Mouse (Mus musculus) layer of hippocampus, adult 2 months (tissue): ENCODE measurements at regions not wholly inside any gene's neighbourhood (a gene's known extent, or its start where the extent isn't known, plus 50 kb on each side); places are given as distances from the start of the nearest gene placed in this dataset.

ENCODE experiments used
- DNase-seq, 2 experiments: peaks; one replicate each; pipeline ENCODE4 v3.0.0; 2022; ENCODE audit warnings: low spot score in 2 of 2
- H3K27ac ChIP-seq: fragments of 200-600 bp; 2 replicates; pipeline ENCODE4 v1.8.1; 2022
- H3K4me3 ChIP-seq: fragments of 200-600 bp; 2 replicates; pipeline ENCODE4 v1.8.1; 2022; ENCODE audit warnings: mild to moderate bottlenecking
- CTCF ChIP-seq: fragments of 200-600 bp; conservative IDR thresholded peaks from 2 replicates; pipeline ENCODE4 v1.8.1; 2022; ENCODE audit warnings: antibody characterized with exemption, mild to moderate bottlenecking, moderate library complexity

DNA sequence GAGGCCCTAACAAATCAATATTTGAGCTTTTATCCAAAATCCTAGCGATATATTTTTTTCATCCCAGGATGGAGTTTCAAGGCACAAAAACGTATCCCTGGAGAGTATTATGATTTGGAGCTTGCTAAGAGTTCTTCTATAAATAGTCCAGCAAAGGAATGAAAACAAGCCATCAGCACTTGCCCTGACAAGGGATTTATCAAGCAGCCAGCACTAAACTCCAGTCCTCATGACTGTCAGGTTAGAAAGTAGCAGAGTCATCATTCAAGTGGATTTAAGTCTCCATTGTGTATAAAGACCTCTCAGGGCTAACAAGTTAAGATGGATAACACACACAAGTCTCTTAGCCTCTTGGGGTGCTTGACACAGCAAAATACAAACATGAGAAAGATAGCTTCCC is 148.6 kb upstream of the Ust start:
- H3K4me3 ChIP-seq, result no peak overlapping the region
- DNase-seq, result no peak
- H3K27ac ChIP-seq, result no peak overlapping the region
- no peak for TF ChIP-seq CTCF

DNA sequence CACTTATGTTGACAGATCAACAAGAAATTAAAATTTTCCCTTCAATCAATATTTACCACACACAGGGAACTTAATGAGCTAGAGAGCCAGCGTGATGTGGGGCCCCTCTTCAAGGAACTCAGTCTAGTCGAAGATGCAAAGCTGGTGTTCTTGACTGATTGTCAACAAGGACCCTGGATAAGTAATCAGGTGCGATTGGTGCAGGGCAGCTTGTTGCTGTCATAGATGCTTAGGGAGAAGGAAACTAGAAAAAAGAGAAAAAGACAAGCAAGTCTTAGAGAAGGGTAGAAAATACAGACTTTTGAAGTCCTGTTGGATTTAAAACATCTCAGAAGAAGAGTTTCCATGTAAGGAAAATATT is 140.3 kb upstream of the Ust start:
- no peak for DNase-seq
- H3K27ac ChIP-seq, result no peak overlapping the region
- no peak for TF ChIP-seq CTCF
- H3K4me3 ChIP-seq, result no peak overlapping the region

DNA sequence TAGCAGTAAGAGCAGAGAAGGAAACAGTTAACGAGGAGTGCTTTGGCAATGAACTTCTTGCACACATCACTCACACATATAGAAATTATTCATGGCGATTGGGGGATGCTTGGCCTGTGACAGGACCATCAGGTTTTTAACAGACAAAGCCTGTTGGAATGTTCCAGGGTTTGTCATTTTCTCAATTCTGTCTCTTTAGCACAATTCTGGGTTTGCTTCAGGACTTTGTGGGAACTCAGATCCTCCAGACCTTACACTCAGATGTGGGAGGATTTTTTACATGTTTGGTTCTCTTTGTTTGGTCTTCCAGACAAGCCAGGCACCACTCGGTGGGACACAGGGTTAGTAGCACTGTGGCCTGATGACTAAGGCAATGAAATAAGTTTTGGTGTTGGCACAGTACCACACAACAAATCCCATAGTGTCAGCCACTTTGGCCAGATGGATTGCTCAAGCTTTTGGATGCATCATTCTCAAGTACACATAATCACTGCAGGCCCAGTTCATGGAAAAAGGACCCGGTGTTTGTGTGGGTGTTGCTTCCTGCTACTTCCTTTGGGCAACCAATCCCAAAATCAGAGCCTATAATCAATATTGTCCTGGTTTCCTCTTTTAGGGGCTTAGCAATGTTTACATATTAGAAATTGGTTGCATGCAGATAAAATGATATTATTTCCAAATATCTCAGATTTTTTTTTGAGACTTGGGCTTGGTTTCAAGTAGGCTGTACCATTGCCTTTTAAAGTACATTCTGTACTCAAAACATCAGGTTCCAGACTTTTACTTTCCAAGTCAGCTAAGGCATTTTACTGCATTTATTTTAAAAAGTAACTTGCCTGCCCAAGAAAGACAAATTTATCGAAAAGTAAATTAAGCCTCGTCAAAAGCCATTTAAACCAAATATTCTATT is 139.7 kb upstream of the Ust start:
- Histone ChIP-seq H3K27ac (no peak overlapping the region), H3K4me3 (no peak overlapping the region)
- TF ChIP-seq CTCF, result no peak
- no peak for DNase-seq

DNA sequence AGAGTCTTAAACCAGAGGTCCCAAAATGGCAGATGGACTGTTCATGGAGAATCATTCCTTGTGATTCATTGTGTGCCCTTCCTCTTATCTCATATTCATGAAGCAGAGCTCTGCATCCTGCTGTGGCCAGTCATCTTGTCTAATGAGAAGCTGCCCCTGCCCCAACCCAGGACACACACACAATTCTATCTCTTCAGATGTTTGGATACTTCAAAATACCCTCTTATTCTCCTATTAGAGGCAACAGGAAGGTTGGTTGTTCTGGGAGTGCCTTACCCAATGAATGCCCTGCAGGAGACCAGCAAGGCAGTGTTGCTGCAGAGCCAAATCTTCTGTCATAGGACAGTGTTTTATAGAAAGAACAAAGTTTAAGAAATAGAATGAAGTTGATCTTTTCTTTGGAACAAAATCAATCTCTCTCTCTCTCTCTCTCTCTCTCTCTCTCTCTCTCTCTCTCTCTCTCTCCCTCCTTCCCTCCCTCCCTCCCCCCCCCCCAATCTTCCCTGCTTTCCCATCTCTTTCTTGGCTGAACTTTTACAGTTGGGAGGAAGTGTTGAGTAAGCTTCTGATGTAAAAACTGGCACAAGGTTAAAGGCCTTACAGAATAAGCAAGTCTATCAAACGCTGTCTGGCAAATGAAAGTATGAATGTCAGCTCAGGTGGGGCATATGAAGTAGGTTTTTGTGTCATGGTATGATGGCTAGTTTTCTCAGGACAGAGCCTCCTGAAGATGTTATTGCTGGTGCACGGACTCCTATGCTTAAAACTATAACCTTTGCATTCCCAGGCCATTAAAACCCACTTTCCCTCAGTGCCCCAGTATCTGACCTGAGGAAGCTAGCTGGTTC is 138.8 kb upstream of the Ust start:
- no peak for TF ChIP-seq CTCF
- Histone ChIP-seq H3K27ac (no peak overlapping the region), H3K4me3 (no peak overlapping the region)
- no peak for DNase-seq

DNA sequence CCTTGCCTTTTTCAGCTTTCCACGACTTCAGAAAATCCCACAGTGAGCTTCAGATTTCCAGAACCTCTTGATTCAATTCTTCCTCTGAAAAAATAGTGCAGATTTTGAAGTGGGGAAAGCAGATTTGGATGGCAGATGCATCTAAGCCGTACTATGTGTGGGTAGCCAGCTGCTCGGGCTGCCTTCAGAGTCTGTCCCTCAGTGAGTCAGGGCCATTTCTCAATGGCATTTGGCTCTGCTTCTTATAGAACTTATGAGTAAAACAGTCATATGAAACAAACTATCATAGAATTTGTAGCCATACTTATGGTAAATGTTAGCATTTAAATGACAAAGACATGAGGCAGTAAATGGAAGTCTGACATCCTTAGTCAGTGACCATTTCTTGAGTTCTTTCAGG is 135.0 kb upstream of the Ust start:
- DNase-seq, result peak; percentile 30 to 38
- Histone ChIP-seq H3K4me3 (no peak overlapping the region), H3K27ac (peak overlapping the region; percentile 47; the same call in 1 of the 2 replicates)
- TF ChIP-seq CTCF, result no peak

DNA sequence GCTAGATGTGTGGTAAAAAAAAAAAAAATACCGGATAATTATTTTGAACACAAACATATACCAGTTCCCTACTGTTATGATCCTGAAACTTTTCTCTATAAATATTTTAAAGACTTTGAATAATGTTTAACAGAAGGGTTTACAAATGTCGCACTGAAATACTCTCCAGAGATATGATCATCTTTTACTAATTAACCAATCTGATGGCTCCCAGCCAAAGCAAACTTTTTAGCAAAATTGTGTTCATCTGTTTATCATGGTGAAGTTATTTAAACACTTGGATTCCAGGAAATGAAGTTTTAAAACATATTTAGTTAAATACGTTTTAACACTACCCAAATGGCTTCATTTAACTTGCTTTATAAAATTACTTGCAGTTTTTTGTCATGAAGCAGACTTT is 123.6 kb upstream of the Ust start:
- H3K4me3 ChIP-seq, result no peak overlapping the region
- no peak overlapping the region for H3K27ac ChIP-seq
- DNase-seq, result peak in 1 of 2 experiments; percentile 17
- TF ChIP-seq CTCF, result no peak

DNA sequence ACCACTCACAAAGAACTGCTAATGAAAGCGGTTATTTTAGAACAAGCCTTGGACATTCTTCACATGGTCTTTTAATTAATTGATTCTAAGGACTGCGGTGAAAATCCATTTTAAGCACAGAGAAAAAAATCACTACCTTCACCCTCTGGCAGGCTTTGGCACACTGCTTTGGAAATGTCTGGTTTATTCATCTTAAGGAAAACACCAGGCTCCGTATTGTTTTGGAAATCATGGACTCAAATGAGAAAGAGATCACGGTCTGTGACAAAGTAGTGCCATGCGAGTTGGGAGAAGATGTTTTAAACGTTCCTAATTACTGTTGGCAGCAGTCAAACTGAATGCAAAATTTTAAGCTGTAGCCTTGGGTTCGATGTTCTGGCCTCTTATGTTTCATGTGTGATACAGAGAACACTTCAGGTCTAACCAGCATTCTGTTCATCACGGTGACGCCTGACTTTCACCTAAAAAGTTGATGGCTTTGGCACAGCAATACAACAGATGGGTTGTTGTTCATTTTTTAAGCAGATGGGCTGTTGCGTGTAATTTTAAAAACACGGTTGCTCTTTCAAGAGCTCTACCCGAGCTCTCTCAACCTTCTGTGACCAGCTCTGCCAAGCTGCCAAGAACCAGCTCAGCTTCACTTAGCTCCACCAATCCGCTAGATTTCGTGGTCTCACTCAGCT is 105.7 kb upstream of the Ust start:
- peak; percentile 20 to 38 for DNase-seq
- TF ChIP-seq CTCF, result no peak
- H3K27ac ChIP-seq, result peak overlapping the region; percentile 72
- no peak overlapping the region for H3K4me3 ChIP-seq

DNA sequence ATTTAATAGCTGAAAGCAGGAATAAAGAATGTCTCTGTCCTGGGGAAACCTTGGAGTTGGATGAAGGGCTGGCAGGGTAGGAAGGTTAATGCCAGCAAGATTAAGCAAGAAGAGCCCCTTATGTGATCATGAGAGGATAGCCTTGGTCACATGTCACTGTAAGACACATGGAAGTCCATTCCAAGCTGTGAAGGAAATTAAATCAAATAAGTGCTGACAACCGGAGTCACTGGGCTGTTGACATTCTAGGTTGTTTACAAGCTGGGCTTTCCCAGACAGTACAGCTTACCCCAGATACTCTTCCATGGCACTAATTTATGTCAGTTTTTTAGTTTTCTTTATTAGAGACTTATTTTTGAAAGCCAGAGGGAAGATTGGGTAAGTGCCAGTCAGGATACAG is 100.1 kb upstream of the Ust start:
- Histone ChIP-seq H3K4me3 (no peak overlapping the region), H3K27ac (no peak overlapping the region)
- no peak for DNase-seq
- TF ChIP-seq CTCF, result no peak

DNA sequence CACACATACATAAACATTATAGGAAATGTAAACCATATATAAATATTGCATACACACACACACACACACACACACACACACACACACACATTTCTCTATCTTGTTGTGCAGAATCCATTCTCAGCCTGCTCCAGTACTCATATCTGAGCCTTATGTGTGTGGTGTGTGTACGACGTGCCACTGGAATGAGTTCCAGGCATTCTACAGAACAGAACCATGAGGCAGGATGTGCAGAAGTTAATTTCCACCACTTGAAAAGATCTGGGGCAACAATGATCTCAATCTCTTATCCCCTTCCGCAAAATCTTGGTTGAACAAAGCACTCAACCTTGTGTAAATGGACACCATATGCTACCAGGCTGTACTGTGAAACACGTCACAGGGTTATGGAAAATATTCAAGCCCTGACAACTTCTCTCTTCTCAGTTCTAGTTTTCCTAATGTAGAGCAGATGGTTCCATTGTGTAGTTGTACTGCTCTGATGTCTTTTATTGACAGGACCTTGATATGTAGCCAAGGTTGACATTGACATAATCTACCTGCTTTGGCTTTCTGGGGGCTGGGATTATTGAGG is 96.9 kb upstream of the Ust start:
- no peak overlapping the region for H3K27ac ChIP-seq
- H3K4me3 ChIP-seq, result no peak overlapping the region
- DNase-seq, result no peak
- no peak for TF ChIP-seq CTCF

DNA sequence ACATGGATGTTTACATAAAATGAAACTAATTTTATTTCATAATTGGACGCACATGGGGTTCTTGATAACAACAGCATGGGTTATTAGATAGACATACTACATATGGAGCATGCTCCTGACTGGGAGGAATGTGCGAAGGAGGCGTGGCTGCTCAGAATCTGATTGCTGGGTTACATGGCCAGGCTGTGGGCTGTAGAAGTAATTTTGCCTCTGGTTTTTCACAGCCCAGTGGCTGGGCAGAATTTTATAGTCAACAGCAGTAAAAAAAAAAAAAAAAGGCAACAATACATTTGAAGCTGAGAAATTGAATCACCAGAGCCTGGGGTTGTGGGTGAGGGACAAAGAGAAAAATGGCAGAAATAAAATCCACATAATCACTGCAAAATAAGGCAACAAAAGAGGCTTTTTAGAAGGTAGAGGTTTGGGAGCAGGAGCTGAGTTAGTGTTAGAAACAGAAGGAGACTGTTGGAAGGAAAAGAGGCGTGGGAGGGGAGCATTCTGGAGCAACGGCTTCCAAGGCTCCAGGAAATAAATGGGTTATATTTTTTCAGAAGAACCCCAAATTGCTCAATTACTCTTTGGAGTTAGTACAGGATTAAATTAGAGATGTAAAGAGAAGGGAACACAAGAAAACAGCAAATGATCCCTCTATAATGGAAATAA is 71.4 kb upstream of the Ust start:
- Histone ChIP-seq H3K27ac (peak overlapping the region; percentile 77), H3K4me3 (no peak overlapping the region)
- no peak for TF ChIP-seq CTCF
- DNase-seq, result peak; percentile 48 to 67

DNA sequence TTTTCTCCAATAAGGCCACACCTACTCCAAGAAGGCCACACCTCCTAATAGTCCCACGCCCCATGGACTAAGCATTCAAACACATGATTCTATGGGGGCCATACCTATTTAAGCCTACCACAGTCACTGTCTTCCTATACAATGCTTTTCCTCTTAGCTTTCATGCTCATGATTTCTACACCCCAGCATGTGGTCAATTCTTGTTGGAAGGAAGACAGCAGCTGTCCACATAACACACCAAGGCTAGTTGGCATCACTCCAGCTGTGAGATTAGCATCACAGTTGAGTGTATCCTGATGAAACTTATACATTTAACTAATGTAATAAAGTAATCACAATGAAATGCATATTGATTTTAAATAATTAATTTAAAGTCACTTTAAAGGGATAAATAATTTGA is 70.5 kb upstream of the Ust start:
- H3K4me3 ChIP-seq, result no peak overlapping the region
- H3K27ac ChIP-seq, result peak overlapping the region; percentile 77; the same call in 1 of the 2 replicates
- no peak for TF ChIP-seq CTCF
- no peak for DNase-seq

DNA sequence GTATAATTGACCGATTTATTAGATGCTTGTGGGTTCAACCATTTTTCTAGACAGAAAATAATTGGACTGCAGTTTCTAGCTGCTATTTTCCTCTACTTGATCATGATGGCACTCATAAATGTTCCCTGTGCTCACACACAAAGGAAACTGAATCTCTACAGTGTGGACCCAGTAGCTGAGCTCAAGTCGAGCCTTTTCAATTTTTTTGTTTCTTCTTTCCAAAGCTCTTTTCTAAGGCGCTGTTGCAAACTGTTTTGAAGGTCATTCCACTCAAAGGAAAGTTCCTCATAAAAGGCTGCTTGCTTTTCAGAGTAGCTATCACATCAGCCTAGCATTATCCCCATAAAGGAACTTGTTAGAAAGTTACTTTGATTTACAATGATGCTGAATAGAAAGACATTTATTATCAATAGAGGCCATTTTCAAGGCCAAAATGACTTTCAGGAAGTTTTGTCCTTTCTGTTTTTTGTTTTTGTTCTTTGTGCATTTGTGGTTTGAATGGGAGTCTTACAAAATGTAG is 65.8 kb upstream of the Ust start:
- Histone ChIP-seq H3K27ac (no peak overlapping the region), H3K4me3 (no peak overlapping the region)
- no peak for TF ChIP-seq CTCF
- no peak for DNase-seq
